Mouse (Mus musculus): Measurements from ENCODE around the gene Slc39a2.

The Slc39a2 gene

DNA sequence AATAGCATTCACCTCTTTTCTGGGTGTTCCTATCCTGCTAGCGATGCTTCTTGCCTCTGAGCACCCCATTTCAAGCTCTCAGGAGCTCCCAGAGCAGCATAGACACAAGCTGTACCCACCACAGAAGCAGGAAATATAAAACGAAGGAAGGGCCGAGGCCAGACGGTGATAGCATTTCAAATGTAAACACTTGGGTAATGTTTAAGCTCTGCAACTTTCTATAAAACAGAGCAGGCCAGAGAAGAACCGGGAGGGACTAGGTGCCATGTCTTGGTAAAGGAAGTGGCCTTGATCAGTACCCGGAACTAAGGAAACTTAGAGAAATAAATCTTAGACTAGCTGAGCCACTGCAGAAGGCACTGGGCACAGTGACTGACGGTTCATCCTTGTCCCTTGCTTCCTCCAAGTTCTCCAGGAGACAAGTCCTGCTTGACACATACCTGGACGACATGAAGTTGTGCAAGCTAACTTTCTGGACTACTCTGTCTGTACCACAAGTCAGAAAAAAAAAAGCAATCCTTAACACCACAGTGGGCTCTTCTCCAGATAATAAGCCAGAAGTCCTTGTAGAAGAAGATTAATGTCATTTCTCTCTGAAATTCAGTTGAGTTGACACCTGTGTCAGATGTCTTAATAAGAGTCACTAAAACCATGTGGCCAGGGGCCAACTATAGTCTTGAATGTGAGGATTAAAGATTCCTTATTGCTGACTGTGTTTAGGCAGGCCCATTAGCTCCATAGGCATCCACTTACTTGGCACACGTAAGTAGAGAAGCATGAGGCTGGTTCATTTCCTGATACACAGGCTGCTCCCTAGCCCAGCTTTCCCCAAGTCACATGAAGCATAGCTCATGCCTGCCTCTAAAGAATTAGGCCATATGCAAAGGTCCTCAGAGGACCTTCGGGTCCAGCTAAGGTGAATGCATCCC lies 39.7 kb downstream of the Slc39a2 start:
- no peak for DNase-seq (ENCODE audit: low spot score)

GRCm38 (mm10) chr14:51939005-51939404 lies 46.3 kb downstream of the Slc39a2 start:
- no peak for DNase-seq (ENCODE audit: low spot score)

GRCm38 (mm10) chr14:51940944-51941560 lies 48.4 kb downstream of the Slc39a2 start:
- peak; percentile 39 for DNase-seq (ENCODE audit: low spot score)

DNA sequence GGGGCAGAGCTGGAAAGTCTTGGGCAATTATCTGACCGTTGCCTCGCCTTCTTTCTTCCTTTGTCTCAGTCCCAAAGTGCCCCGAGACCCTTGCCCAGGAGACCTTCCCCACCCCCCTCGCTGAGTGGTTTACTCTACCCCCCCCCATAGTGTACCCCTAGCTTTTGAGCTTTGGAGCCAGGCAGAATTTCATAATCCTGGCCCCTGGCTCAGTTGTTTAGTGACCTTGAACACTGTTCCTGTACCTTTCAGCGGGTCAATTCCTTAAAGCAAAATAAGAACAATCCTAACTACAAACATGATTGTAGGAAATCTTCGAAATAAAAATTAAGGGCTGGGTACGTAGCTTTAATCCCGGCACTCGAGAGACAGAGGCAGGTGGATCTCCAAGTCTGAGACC lies 48.9 kb downstream of the Slc39a2 start:
- DNase-seq (ENCODE audit: low spot score), result no peak

GRCm38 (mm10) chr14:51942236-51942635 lies 49.5 kb downstream of the Slc39a2 start:
- no peak for DNase-seq (ENCODE audit: low spot score)

GRCm38 (mm10) chr14:51943336-51943735 lies 50.6 kb downstream of the Slc39a2 start:
- DNase-seq (ENCODE audit: low spot score), result no peak
